Mouse (Mus musculus) heart, embryonic 15.5 days (tissue): ENCODE results near the gene Mroh7. TPM values are rescaled to one million over a fixed set of nuclear protein-coding genes. Genes with fewer than 3 reads are reported as not detected.

ENCODE experiments used
- ATAC-seq: fragments of 200-750 bp; cut with Nextera tagmentation; replicated peaks from 2 replicates; pipeline ENCODE4 v1.8.0; 2017; ENCODE audit warnings: low read depth, moderate TSS enrichment; ENCODE audit not compliant: insufficient number of reproducible peaks, insufficient read depth, low FRiP score
- H3K27ac ChIP-seq: fragments of 300-500 bp; sonication (generic); 2 replicates; pipeline ENCODE4 v1.5.1; 2015; ENCODE audit warnings: mild to moderate bottlenecking, inconsistent platforms
- H3K27me3 ChIP-seq: fragments of 300-500 bp; sonication (generic); 2 replicates; pipeline ENCODE4 v1.6.1; 2015; ENCODE audit warnings: inconsistent platforms
- H3K36me3 ChIP-seq: fragments of 300-500 bp; sonication (generic); 2 replicates; pipeline ENCODE4 v1.6.1; 2015; ENCODE audit warnings: mild to moderate bottlenecking, inconsistent platforms
- H3K4me1 ChIP-seq: fragments of 300-500 bp; sonication (generic); replicated peaks from 2 replicates; pipeline ENCODE4 v1.6.1; 2015; ENCODE audit warnings: inconsistent platforms
- H3K4me2 ChIP-seq: fragments of 300-500 bp; sonication (generic); 2 replicates; pipeline ENCODE4 v1.6.1; 2015; ENCODE audit warnings: inconsistent platforms, mild to moderate bottlenecking, moderate library complexity
- H3K4me3 ChIP-seq: fragments of 300-500 bp; sonication (generic); 2 replicates; pipeline ENCODE4 v1.5.1; 2015; ENCODE audit warnings: mild to moderate bottlenecking, inconsistent platforms
- H3K9ac ChIP-seq: fragments of 300-500 bp; sonication (generic); 2 replicates; pipeline ENCODE4 v1.6.1; 2015; ENCODE audit warnings: mild to moderate bottlenecking, inconsistent platforms
- H3K9me3 ChIP-seq: fragments of 300-500 bp; sonication (generic); replicated peaks from 2 replicates; pipeline ENCODE4 v1.6.1; 2016; ENCODE audit warnings: inconsistent platforms
- WGBS: fragments of 180-500 bp; shearing (Covaris S2); methylation state at CpG from one replicate; pipeline ENCODE4 v1.1.7; 2015; ENCODE audit warnings: mixed read lengths; 5-methylcytosine and 5-hydroxymethylcytosine counted together
- polyA plus RNA-seq: library from polyadenylated mRNA; unstranded; fragments of >200 nt; fragmentation: Nextera tagmentation; extraction: Ambion mirVana; gene quantifications from 2 replicates; pipeline ENCODE4 v1.2.1, GENCODE M21; 2015

Gene Mroh7
- polyA plus RNA-seq, 1 experiment from 2014 or later: 0.68 TPM

DNA sequence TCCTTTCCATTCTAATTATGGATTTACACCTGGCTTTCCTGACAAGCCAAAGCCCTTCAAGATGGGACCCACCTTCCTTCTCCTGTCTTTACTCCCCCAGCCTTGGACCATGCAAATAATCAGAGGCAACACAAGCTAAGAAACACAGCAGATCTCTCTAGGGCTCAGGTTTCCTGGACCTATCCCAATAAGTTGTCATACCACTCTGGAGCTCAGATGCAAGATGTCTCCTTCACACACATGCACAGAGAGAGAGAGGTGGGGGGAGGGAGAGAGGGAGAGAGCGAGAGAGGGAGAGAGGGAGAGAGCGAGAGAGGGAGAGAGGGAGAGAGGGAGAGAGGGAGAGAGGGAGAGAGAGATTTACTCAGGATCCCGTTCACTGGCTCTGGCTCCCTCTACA is 98.4 kb downstream of the Mroh7 start:
- no peak overlapping the region for H3K4me2 ChIP-seq
- 40% methylated on average over 2 of the region's 3 CpGs for WGBS
- 0 out of 2 replicates have a peak, but pooled peaks cover 11% of the 10 kb centered on the region for H3K4me1 ChIP-seq
- no peak overlapping the region for H3K27ac ChIP-seq
- no peaks in the 10 kb centered on the region for H3K36me3 ChIP-seq
- no peak overlapping the region for H3K4me3 ChIP-seq
- no peak overlapping the region for H3K9ac ChIP-seq
- H3K27me3 ChIP-seq: peaks cover 31% of the 10 kb centered on the region
- H3K9me3 ChIP-seq: no peaks in the 10 kb centered on the region
- ATAC-seq: no peak

Other genes starting within 250 kb of the Mroh7 start
- gene Bsnd, start 238.6 kb downstream of the Mroh7 start, polyA plus RNA-seq: not detected in 2 replicates
- gene Dhcr24, start 169.9 kb downstream of the Mroh7 start, polyA plus RNA-seq: 1.9 and 2.8 TPM in 2 replicates
- gene Lexm, start 113.7 kb downstream of the Mroh7 start, polyA plus RNA-seq: not detected in 2 replicates
- gene Ttc22, start 108.5 kb downstream of the Mroh7 start, polyA plus RNA-seq: 0.47 and 0.99 TPM in 2 replicates
- gene Pars2, start 79.9 kb downstream of the Mroh7 start, polyA plus RNA-seq: 10.6 and 10.8 TPM in 2 replicates
- 46.8 and 64.6 TPM in 2 replicates for gene Ttc4, start 52.0 kb downstream of the Mroh7 start, polyA plus RNA-seq
- 0.31 and 0.36 TPM in 2 replicates for gene Fam151a, start 3.0 kb upstream of the Mroh7 start, polyA plus RNA-seq
- gene Acot11, start 74.1 kb upstream of the Mroh7 start, polyA plus RNA-seq: 6.1 and 6.4 TPM in 2 replicates
- 53.3 and 69.1 TPM in 2 replicates for gene Ssbp3, start 179.8 kb upstream of the Mroh7 start, polyA plus RNA-seq